Mouse (Mus musculus) kidney, adult 11 months (tissue): ENCODE measurements around the gene Fam71e1.

ENCODE experiments used
- DNase-seq: peaks from one replicate; pipeline ENCODE4 v3.0.0; 2022

The Fam71e1 gene

GRCm38 (mm10) chr7:44471880-44472557 is 24.4 kb upstream of the Fam71e1 start:
- DNase-seq: no peak

GRCm38 (mm10) chr7:44472558-44472885 is 23.9 kb upstream of the Fam71e1 start:
- no peak for DNase-seq

GRCm38 (mm10) chr7:44472961-44473646 is 23.3 kb upstream of the Fam71e1 start:
- no peak for DNase-seq

- no peak for DNase-seq
These were observed 22.0 kb upstream of the Fam71e1 start for GRCm38 (mm10) chr7:44474419-44474818.

GRCm38 (mm10) chr7:44475046-44475614 is 21.3 kb upstream of the Fam71e1 start:
- DNase-seq: no peak

- no peak for DNase-seq
These were observed 13.4 kb upstream of the Fam71e1 start for GRCm38 (mm10) chr7:44482836-44483435.

- DNase-seq: no peak
These were observed 12.3 kb upstream of the Fam71e1 start for GRCm38 (mm10) chr7:44484109-44484508.

- DNase-seq: peak; percentile 54
These were observed 11.4 kb upstream of the Fam71e1 start for GRCm38 (mm10) chr7:44484841-44485571.

GRCm38 (mm10) chr7:44485572-44486195 is 10.7 kb upstream of the Fam71e1 start:
- peak; percentile 1 for DNase-seq

- no peak for DNase-seq
These were observed 9.3 kb upstream of the Fam71e1 start for GRCm38 (mm10) chr7:44486927-44487575.

- no peak for DNase-seq
These were observed 8.4 kb upstream of the Fam71e1 start for GRCm38 (mm10) chr7:44487936-44488335.

GRCm38 (mm10) chr7:44488545-44488944 is 7.8 kb upstream of the Fam71e1 start:
- DNase-seq: no peak

- no peak for DNase-seq
These were observed 6.1 kb upstream of the Fam71e1 start for GRCm38 (mm10) chr7:44490281-44490680.

GRCm38 (mm10) chr7:44491391-44491790 is 5.0 kb upstream of the Fam71e1 start:
- no peak for DNase-seq

GRCm38 (mm10) chr7:44492166-44492826 is 4.1 kb upstream of the Fam71e1 start:
- DNase-seq: no peak

GRCm38 (mm10) chr7:44494681-44495080 is 1.7 kb upstream of the Fam71e1 start:
- DNase-seq: no peak

GRCm38 (mm10) chr7:44495086-44495485 is 1.3 kb upstream of the Fam71e1 start:
- DNase-seq: no peak

GRCm38 (mm10) chr7:44496771-44497109 is 359 bp downstream of the Fam71e1 start:
- no peak for DNase-seq

- DNase-seq: no peak
These were observed 1.1 kb downstream of the Fam71e1 start for GRCm38 (mm10) chr7:44497361-44498055.

GRCm38 (mm10) chr7:44498922-44499321 is 2.5 kb downstream of the Fam71e1 start:
- no peak for DNase-seq

- DNase-seq: no peak
These were observed 3.7 kb downstream of the Fam71e1 start for GRCm38 (mm10) chr7:44500046-44500445.
